Mouse (Mus musculus) hindbrain, embryonic 15.5 days (tissue): ENCODE data around the gene Tbc1d13. TPM values are rescaled to one million over a fixed set of nuclear protein-coding genes. Genes with fewer than 3 reads are reported as not detected.

Experiments
- ATAC-seq: fragments of 200-750 bp; cut with Nextera tagmentation; 2 replicates; pipeline ENCODE4 v1.8.0; 2017; ENCODE audit warnings: low read depth, moderate number of reproducible peaks, moderate TSS enrichment; ENCODE audit not compliant: low FRiP score
- H3K27ac ChIP-seq: fragments of 300-500 bp; sonication (generic); replicated peaks from 2 replicates; pipeline ENCODE4 v1.5.1; 2015; ENCODE audit warnings: mild to moderate bottlenecking, inconsistent platforms
- H3K27me3 ChIP-seq: fragments of 300-500 bp; sonication (generic); 2 replicates; pipeline ENCODE4 v1.6.1; 2015; ENCODE audit warnings: control low read depth, inconsistent platforms
- H3K36me3 ChIP-seq: fragments of 300-500 bp; sonication (generic); 2 replicates; pipeline ENCODE4 v1.6.1; 2015; ENCODE audit warnings: control low read depth, inconsistent platforms
- H3K4me1 ChIP-seq: fragments of 300-500 bp; sonication (generic); replicated peaks from 2 replicates; pipeline ENCODE4 v1.6.1; 2015; ENCODE audit warnings: control low read depth, inconsistent platforms
- H3K4me2 ChIP-seq: fragments of 300-500 bp; sonication (generic); 2 replicates; pipeline ENCODE4 v1.6.1; 2015; ENCODE audit warnings: moderate library complexity, mild to moderate bottlenecking, inconsistent platforms
- H3K4me3 ChIP-seq: fragments of 300-500 bp; sonication (generic); 2 replicates; pipeline ENCODE4 v1.5.1; 2015; ENCODE audit warnings: mild to moderate bottlenecking, inconsistent platforms
- H3K9ac ChIP-seq: fragments of 300-500 bp; sonication (generic); 2 replicates; pipeline ENCODE4 v1.6.1; 2015; ENCODE audit warnings: inconsistent platforms
- H3K9me3 ChIP-seq: fragments of 300-500 bp; sonication (generic); 2 replicates; pipeline ENCODE4 v1.6.1; 2016; ENCODE audit warnings: control low read depth, inconsistent platforms
- WGBS: fragments of 180-500 bp; shearing (Covaris S2); methylation state at CpG from one replicate; pipeline ENCODE4 v1.1.7; 2015; 5-methylcytosine and 5-hydroxymethylcytosine counted together
- polyA plus RNA-seq: library from polyadenylated mRNA; unstranded; fragments of >200 nt; fragmentation: Nextera tagmentation; extraction: Ambion mirVana; gene quantifications from 2 replicates; pipeline ENCODE4 v1.2.1, GENCODE M21; 2015

Tbc1d13 gene
- polyA plus RNA-seq, 1 experiment from 2014 or later: 12.4 TPM

DNA sequence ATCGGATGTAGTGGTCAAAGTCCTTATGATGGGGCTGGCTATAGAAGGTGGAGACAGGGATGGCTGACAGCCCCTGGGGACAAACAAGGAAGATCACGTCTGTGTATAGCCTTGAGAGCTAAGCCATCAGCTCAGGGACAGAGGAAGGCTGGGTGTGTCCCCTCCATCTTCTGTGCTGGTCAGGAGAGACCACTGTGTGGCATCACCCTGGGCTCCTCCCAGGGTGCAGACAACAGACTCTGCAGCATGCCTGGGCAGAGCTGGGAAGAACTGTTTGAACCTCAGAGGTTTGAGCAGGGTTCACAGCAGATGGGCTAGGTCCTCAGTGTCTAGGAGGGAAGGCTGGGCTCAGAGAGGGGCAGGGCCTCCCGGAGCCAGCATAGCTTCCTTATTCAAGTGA lies 52.1 kb downstream of the Tbc1d13 start:
- H3K36me3 ChIP-seq: no peaks in the 10 kb centered on the region
- no peak for ATAC-seq

GRCm38 (mm10) chr2:30191790-30192580 lies 58.4 kb downstream of the Tbc1d13 start:
- WGBS: 90% methylated on average over 12 of the region's 12 CpGs
- Histone ChIP-seq H3K4me2 (no peak overlapping the region), H3K4me3 (no peak overlapping the region), H3K27me3 (no peaks in the 10 kb centered on the region), H3K27ac (no peak overlapping the region), H3K9ac (no peak overlapping the region), H3K9me3 (no peaks in the 10 kb centered on the region), H3K36me3 (no peaks in the 10 kb centered on the region), H3K4me1 (no peaks in the 10 kb centered on the region)
- ATAC-seq: no peak

More for the DNA sequence above, 52.1 kb downstream of the Tbc1d13 start:
- no peak overlapping the region for H3K27ac ChIP-seq
- no peaks in the 10 kb centered on the region for H3K4me1 ChIP-seq
- no peaks in the 10 kb centered on the region for H3K27me3 ChIP-seq
- no peak overlapping the region for H3K9ac ChIP-seq
- no peaks in the 10 kb centered on the region for H3K9me3 ChIP-seq
- no peak overlapping the region for H3K4me3 ChIP-seq
- 90% methylated on average over 3 of the region's 3 CpGs for WGBS
- H3K4me2 ChIP-seq: no peak overlapping the region

GRCm38 (mm10) chr2:30194656-30195055 lies 61.1 kb downstream of the Tbc1d13 start:
- no peak for ATAC-seq
- no peak overlapping the region for H3K9ac ChIP-seq
- no peak overlapping the region for H3K27ac ChIP-seq
- H3K36me3 ChIP-seq: no peaks in the 10 kb centered on the region
- no peaks in the 10 kb centered on the region for H3K27me3 ChIP-seq
- H3K4me3 ChIP-seq: no peak overlapping the region
- no peak overlapping the region for H3K4me2 ChIP-seq
- H3K4me1 ChIP-seq: no peaks in the 10 kb centered on the region
- no peaks in the 10 kb centered on the region for H3K9me3 ChIP-seq
- 78% methylated on average over 3 of the region's 3 CpGs for WGBS

- ATAC-seq: no peak
- H3K4me1 ChIP-seq: no peaks in the 10 kb centered on the region
- no peak overlapping the region for H3K27ac ChIP-seq
- no peaks in the 10 kb centered on the region for H3K9me3 ChIP-seq
- H3K27me3 ChIP-seq: no peaks in the 10 kb centered on the region
- H3K4me3 ChIP-seq: no peak overlapping the region
- no peak overlapping the region for H3K9ac ChIP-seq
- no peak overlapping the region for H3K4me2 ChIP-seq
- no peaks in the 10 kb centered on the region for H3K36me3 ChIP-seq
- 60% methylated on average over 4 of the region's 4 CpGs for WGBS
Observed at GRCm38 (mm10) chr2:30198021-30198420, 64.5 kb downstream of the Tbc1d13 start.

DNA sequence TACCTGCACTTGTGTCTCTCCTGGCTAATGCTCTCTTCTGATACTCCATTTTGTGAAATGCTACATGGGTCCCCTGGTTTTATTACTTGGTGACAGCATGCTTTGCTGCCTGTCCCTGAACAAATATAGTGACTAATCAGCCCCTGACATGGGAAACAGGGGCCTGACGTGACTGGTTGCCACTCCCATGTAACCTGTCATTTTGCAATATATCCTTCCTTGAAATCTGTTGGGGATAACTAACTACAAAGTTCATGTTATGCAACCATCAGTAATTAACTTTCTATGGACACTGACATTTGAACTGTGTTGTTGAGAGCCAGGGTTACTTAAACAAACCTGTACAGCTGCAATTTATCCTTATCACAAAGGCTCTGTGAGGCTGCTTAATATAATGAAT lies 66.4 kb downstream of the Tbc1d13 start:
- Histone ChIP-seq H3K9me3 (no peaks in the 10 kb centered on the region), H3K9ac (no peak overlapping the region), H3K36me3 (no peaks in the 10 kb centered on the region), H3K27me3 (no peaks in the 10 kb centered on the region), H3K4me2 (no peak overlapping the region), H3K4me3 (no peak overlapping the region), H3K27ac (no peak overlapping the region), H3K4me1 (peaks cover 8% of the 10 kb centered on the region)
- WGBS: 68% methylated on average over 1 of the region's 1 CpGs
- ATAC-seq: no peak

DNA sequence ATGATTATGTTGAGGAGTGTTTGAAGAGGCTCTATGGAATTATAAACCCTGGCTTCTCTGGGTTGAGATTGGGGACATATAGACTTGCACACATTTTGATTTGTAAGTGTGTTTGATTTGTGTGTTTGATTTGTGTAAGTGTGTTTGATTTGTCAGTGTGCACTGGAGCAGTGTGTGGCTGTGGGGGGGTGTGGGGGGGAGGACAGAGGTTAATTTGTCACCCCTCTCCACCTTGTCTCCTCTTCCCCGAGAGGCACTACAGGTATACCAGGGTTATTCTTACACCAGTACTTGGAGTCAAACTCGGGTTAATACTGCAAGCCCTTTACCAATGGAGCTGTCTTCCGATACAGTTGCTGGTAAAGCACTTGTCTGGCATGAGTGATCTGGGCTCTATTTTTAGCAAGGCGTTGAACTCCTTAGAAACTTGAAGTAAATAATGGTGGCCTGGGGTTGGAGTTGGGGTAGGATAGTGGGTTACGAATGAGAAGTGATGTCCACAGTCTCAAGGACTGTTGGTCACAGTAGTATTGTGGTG lies 66.9 kb downstream of the Tbc1d13 start:
- H3K4me1 ChIP-seq: peaks cover 8% of the 10 kb centered on the region
- no peaks in the 10 kb centered on the region for H3K27me3 ChIP-seq
- H3K9me3 ChIP-seq: no peaks in the 10 kb centered on the region
- H3K36me3 ChIP-seq: no peaks in the 10 kb centered on the region
- H3K4me3 ChIP-seq: no peak overlapping the region
- H3K9ac ChIP-seq: no peak overlapping the region
- WGBS: 89% methylated on average over 5 of the region's 5 CpGs
- ATAC-seq: no peak
- H3K27ac ChIP-seq: no peak overlapping the region
- no peak overlapping the region for H3K4me2 ChIP-seq

Other genes with a start within 250 kb of the Tbc1d13 start
- gene Odf2, start 244.5 kb upstream of the Tbc1d13 start, polyA plus RNA-seq: 67.9 and 70.8 TPM in 2 replicates
- gene Gle1, start 198.3 kb upstream of the Tbc1d13 start, polyA plus RNA-seq: 64.4 and 69.8 TPM in 2 replicates
- 216 and 240 TPM in 2 replicates for gene Sptan1, start 168.2 kb upstream of the Tbc1d13 start, polyA plus RNA-seq
- 73.9 and 79.0 TPM in 2 replicates for gene Wdr34, start 84.9 kb upstream of the Tbc1d13 start, polyA plus RNA-seq
- 315 and 329 TPM in 2 replicates for gene Set, start 76.4 kb upstream of the Tbc1d13 start, polyA plus RNA-seq
- 2.4 and 2.8 TPM in 2 replicates for gene Pkn3, start 56.1 kb upstream of the Tbc1d13 start, polyA plus RNA-seq
- gene Zdhhc12, start 40.1 kb upstream of the Tbc1d13 start, polyA plus RNA-seq: 26.3 and 27.7 TPM in 2 replicates
- gene Zer1, start 9.2 kb upstream of the Tbc1d13 start, polyA plus RNA-seq: 13.7 and 13.9 TPM in 2 replicates
- 23.7 and 26.1 TPM in 2 replicates for gene Endog, start 37.7 kb downstream of the Tbc1d13 start, polyA plus RNA-seq
- 62.1 and 67.1 TPM in 2 replicates for gene Spout1, start 44.7 kb downstream of the Tbc1d13 start, polyA plus RNA-seq
- 13.3 and 13.8 TPM in 2 replicates for gene Kyat1, start 72.1 kb downstream of the Tbc1d13 start, polyA plus RNA-seq
- 56.8 and 57.8 TPM in 2 replicates for gene Lrrc8a, start 104.0 kb downstream of the Tbc1d13 start, polyA plus RNA-seq
- gene Gm28035, start 106.8 kb downstream of the Tbc1d13 start, polyA plus RNA-seq: 0.18 and 0.26 TPM in 2 replicates
- gene Phyhd1, start 132.5 kb downstream of the Tbc1d13 start, polyA plus RNA-seq: 6.0 and 6.2 TPM in 2 replicates
- not detected in 2 replicates for gene Gm28038, start 147.3 kb downstream of the Tbc1d13 start, polyA plus RNA-seq
- gene Dolk, start 152.6 kb downstream of the Tbc1d13 start, polyA plus RNA-seq: 39.1 and 39.7 TPM in 2 replicates
- 15.7 and 20.9 TPM in 2 replicates for gene Nup188, start 152.7 kb downstream of the Tbc1d13 start, polyA plus RNA-seq
- gene Sh3glb2, start 225.6 kb downstream of the Tbc1d13 start, polyA plus RNA-seq: 189 and 205 TPM in 2 replicates
- gene Miga2, start 230.5 kb downstream of the Tbc1d13 start, polyA plus RNA-seq: 35.0 and 36.0 TPM in 2 replicates